Mouse (Mus musculus): ENCODE results near the gene Nup85. TPM values are rescaled to one million over a fixed set of nuclear protein-coding genes. Genes with fewer than 3 reads are reported as not detected.

The Nup85 gene
- total RNA-seq (2023), result 10 to 100 TPM; 32.4 to 40.1 TPM

GRCm38 (mm10) chr11:115564064-115564809 lies at the start of gene Nup85:
TSS of gene Nup85 (plus strand) at chr11:115564434.

DNA sequence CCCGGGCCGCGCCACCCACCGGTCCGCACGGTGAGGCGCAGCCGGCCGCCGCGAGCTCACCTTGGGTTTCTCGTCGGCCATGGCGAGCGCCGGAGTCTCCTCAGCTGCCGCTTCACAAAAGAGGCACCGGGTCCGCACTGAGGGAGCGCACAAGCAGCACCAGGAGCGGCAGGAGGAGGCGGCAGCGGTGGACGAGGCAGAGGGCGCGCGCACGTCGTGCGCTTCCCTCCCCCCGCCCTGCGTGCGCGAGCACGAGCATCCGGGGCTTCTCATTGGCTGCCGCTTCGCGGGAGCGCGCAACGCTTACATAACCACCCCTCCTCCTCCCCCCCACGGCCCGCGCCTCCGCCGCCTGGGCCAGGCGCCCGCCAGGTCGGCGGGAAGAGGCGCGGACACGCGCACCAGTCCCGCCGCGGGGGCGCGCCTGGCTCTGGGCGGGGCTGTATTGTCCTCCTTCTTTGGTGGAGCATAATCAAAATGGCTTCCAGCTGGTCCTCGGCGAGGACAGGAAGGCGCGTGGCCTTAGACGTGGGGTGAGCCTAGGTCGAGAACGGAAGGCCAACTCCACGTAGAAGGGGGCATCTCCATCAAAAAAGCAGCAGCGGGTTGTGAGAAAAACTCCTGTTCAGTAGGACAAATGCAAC lies 28.1 kb upstream of the Nup85 start, which contains the start of gene Sumo2:
TSS of gene Sumo2 (minus strand) at position 239 of the 644 bp plus-strand sequence.

GRCm38 (mm10) chr11:115603476-115604303 lies 39.5 kb downstream of the Nup85 start, which contains the start of the genes Mrps7 and Gga3:
TSS of gene Mrps7 (plus strand) at chr11:115603925.
TSS of gene Gga3 (minus strand) at chr11:115604051.

DNA sequence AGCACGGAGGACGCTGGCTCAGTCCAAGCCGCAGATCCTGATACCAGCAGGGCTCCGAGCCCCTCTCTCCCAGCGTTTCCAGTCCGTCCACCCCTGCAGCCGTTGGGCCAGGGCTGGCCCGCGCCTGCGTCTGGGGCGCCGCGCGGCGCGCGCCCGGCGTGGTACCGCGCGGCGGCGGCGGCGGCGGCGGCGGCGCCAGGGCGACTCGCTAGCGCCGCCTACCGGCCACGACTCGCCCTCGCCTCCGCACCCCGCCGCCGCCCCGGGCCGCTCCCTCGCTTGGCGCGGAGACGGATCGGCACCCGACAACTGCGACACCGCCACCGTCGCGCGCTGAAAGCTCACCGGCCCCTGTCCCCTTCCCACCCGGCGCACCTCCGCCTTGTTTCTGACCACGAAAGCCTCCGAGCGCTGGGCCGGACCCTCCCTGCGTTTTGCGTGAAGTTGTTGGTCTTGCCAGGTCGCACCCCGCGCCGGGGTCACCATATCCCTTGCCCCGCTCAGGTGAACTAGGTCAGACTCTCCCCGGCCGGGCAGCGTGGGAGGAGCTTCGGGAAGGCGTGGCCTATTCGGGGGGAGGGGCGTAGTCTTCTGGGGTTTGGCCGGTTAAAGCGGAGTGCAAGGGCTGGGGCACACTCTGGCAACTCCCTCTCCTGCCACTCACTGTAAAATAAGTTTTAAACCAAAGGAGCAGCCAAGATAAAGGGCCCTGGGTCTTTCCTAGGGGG lies 48.3 kb downstream of the Nup85 start, which contains the start of gene Mif4gd:
TSS of gene Mif4gd (minus strand) at position 560 of the 728 bp plus-strand sequence.

DNA sequence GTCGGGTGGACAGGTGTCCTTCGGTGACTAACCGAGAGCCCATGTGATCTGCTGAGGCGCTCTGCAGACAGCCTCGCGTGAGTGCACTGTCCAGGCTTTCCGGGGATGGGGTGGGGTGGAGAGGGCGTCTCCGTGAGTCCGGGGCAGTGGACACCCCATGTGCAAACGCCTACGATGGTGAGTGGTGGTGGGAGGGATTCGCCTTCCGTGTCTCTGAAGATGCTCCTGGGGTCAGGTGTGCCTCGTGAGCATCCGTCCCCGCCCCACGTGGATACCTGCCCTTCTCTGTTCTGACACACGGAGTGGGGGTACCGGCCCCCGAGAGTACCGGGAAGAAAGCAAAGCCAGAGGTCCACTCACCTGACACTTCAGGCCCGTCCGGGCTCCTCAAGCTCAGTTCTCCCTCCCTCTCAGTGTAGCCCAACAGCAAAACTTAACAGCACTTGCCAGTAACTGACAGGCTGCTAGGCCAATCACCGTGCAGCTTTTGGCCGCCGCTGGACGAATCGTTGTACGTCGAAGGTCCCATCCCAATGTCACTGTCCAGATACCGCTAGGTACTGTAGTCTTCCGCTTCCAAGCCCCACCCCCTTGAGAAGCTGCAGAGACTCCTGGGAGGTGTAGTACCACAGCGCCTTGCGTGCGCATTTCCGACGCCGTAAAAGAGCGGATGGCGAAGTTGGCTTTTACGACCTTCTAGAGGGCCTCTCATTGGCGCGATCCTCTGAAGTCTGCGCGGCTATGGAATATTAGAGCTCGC lies 63.7 kb downstream of the Nup85 start, which contains the start of gene Slc25a19:
TSS of gene Slc25a19 (minus strand) at position 591 of the 760 bp plus-strand sequence.

Other genes with a start within 250 kb of the Nup85 start
- not detected for gene Ush1g, start 242.4 kb upstream of the Nup85 start, total RNA-seq (2023)
- gene Otop3, start 229.7 kb upstream of the Nup85 start, total RNA-seq (2023), result not detected
- under 1 TPM; 0.45 to 0.73 TPM for gene Hid1, start 196.7 kb upstream of the Nup85 start, total RNA-seq (2023)
- gene Cdr2l, start 182.5 kb upstream of the Nup85 start, total RNA-seq (2023), result under 1 TPM; 0.21 to 0.36 TPM
- gene Mrpl58, start 160.7 kb upstream of the Nup85 start, total RNA-seq (2023), result 10 to 100 TPM; 51.8 to 56.5 TPM
- 100 to 1,000 TPM; 227 to 243 TPM for gene Atp5h, start 144.5 kb upstream of the Nup85 start, total RNA-seq (2023)
- 10 to 100 TPM; 33.9 to 34.2 TPM for gene Kctd2, start 144.3 kb upstream of the Nup85 start, total RNA-seq (2023)
- gene Trim80, start 123.9 kb upstream of the Nup85 start, total RNA-seq (2023), result not detected
- under 1 TPM in 1 of 2 experiments, not detected in 1; 0.21 TPM for gene Slc16a5, start 102.0 kb upstream of the Nup85 start, total RNA-seq (2023)
- 10 to 100 TPM; 31.8 to 35.1 TPM for gene Armc7, start 88.8 kb upstream of the Nup85 start, total RNA-seq (2023)
- gene Nt5c, start 72.6 kb upstream of the Nup85 start, total RNA-seq (2023), result 10 to 100 TPM; 91.6 to 94.8 TPM
- 100 to 1,000 TPM; 177 to 178 TPM for gene Jpt1, start 50.0 kb upstream of the Nup85 start, total RNA-seq (2023)
- gene Sumo2, start 28.2 kb upstream of the Nup85 start, total RNA-seq (2023), result 100 to 1,000 TPM; 185 to 191 TPM
- gene Mrps7, start 39.5 kb downstream of the Nup85 start, total RNA-seq (2023), result 10 to 100 TPM; 19.5 to 22.1 TPM
- 10 to 100 TPM; 74.0 to 86.5 TPM for gene Gga3, start 39.6 kb downstream of the Nup85 start, total RNA-seq (2023)
- 10 to 100 TPM; 42.1 to 46.5 TPM for gene Mif4gd, start 48.5 kb downstream of the Nup85 start, total RNA-seq (2023)
- 10 to 100 TPM; 36.3 to 40.4 TPM for gene Slc25a19, start 63.9 kb downstream of the Nup85 start, total RNA-seq (2023)
- 100 to 1,000 TPM; 226 to 238 TPM for gene Grb2, start 144.2 kb downstream of the Nup85 start, total RNA-seq (2023)
- gene Tmem94, start 201.0 kb downstream of the Nup85 start, total RNA-seq (2023), result 10 to 100 TPM; 54.7 to 60.5 TPM
- 1 to 10 TPM; 1.2 to 1.3 TPM for gene Caskin2, start 249.2 kb downstream of the Nup85 start, total RNA-seq (2023)

Data from monocyte, adult 59 days (primary cell).